Mouse (Mus musculus) thymus, adult 2 months (tissue): ENCODE measurements around the gene Them4.

Experiments
- CTCF ChIP-seq: fragments of 200-500 bp; IDR thresholded peaks from 2 replicates; pipeline ENCODE4 v1.5.1; 2012; ENCODE audit warnings: mild to moderate bottlenecking, control low read depth, low read length, moderate library complexity, borderline replicate concordance; ENCODE audit not compliant: control insufficient read depth, poor library complexity, insufficient read depth; ENCODE audit errors: extremely low read depth
- POLR2A ChIP-seq: fragments of 200-500 bp; IDR thresholded peaks from 2 replicates; pipeline ENCODE4 v1.6.1; 2012; ENCODE audit warnings: mild to moderate bottlenecking, low read length, control low read depth, moderate library complexity; ENCODE audit not compliant: control insufficient read depth, poor library complexity, insufficient read depth; ENCODE audit errors: extremely low read depth

DNA sequence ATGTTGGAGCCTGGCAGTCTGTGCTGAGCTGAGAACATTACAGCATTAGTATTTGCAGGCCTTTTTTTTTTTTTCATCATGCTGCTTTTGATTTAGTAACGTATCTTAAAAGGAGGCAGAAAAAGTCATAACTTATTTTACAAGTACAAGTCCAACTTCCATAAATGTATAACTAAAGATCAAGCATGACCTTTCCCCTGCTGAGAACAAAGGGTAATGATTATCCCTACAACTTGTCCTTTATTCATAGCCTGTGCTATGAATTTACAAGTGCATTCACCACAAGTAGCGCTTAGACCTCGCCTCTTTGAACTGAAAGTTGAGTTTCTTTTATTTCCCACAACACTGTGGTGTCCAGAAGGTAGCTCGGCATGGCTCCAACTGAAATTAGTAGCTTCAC lies 1.5 kb downstream of the Them4 start:
- TF ChIP-seq CTCF (no peak), POLR2A (no peak)
